Mouse (Mus musculus) heart, adult 11 months (tissue): ENCODE measurements at regions not wholly inside any gene's neighbourhood (a gene's known extent, or its start where the extent isn't known, plus 50 kb on each side); places are given as distances from the start of the nearest gene placed in this dataset.

ENCODE experiments used
- DNase-seq: peaks from one replicate; pipeline ENCODE4 v3.0.0; 2022

DNA sequence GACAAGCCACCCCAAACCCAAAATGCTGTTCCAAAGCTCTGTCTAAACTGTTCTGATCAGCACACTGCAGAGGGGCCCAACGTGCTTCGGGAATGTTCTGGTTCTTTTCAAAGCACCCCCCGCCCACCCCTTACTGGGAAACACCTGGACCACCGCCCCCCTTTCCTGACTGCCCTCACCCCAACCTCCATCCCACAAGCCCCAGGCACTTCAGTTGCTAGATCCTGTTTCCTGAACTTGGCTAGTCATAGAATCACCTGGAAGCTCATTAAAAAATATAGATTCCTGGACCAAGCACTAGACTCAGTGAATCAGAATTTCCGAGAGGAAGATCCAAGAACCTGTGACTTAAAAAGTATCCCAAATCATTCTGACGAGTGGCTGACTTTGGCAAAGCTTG lies 80.9 kb upstream of the Rgma start:
- DNase-seq = peak; percentile 12

DNA sequence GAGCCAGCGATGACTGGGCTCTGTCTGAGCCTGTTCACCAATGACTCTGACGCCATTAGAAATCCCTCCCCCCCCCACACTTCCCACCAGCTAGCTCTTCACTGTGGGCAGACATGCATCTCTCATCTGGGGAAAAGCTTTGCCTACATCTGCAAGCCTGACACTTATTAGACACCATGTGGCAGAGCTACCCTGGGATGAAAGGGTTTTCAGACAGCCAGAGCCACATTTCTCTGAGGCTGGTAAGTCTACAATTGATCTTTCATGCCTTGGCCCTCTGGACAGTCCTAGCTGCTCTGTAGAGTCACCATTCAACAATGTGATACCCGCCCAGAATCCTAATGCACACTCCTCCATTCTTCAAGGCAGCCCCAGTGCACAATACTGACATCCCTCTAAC lies 72.8 kb upstream of the Rgma start:
- peak; percentile 41 for DNase-seq

DNA sequence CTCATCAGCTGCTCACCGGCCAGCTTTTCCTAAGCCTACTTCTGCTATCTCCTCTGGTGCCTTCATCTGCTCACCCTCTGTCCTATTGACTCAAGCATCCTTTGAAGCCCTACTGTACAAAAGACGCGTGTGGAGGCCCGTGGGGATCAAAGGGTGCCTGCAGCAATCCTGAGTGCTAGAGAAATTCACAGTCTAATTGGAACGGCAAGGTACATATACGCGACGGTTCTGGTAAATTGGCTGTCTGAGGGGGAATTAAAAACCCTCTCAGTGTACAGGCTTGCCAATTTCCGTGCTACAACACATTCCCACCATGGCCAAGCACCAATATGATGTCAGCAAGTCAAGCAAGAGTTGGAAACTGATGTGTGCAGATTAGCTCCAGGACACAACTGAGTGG lies 71.5 kb upstream of the Rgma start:
- peak; percentile 78 for DNase-seq

DNA sequence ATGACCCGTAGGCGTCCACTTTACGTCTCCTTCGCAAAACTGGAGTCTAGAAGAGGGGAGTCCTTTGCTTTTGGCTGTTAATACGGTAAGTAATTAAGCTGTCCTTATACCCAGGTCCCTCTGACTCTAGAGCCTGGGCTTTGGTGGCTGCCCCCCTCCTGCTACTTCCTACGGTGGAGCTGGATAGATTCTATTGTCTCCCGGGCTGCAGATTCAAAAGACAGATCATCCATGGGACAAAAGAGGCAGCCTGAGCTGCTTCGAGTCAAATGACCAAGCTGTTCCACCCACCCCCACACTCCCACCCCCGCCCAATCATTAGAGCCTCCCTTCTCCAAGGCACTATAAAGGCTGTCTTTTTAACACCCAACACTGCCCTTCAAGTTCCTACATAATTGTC lies 70.5 kb upstream of the Rgma start:
- DNase-seq = peak; percentile 67

DNA sequence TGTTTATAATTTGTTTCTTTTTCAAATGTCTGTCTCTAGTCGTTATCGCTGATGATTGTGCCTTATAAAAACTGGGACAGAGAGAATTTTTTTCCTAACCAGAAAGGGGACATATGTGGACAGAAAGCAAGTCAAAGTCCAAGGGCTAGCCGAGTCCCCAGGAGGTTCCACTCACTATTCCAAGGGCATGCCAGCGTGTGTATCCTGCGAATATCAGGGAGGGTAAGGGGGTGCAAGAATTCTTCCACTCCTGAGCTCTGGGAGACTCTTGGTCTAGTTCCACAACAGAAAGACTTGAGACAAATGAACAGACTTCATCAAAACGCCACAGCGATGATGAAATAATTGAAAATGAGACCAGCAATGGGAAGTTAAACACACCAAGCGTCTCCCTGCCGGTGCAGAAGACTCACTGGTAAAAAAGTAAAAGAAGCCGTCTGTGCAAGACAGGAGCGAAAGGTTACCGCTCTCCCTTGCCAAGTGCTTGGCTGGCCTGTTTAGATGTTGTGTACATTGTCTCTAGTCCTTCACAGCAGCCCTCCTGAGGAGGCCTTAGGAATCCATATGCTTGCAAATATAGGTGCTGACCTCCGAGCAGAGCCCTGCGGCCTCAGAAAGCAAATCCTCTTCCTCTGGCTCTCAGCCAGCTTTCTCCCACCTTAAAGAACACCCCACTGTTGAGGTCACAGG lies 69.9 kb upstream of the Rgma start:
- DNase-seq = peak; percentile 77

DNA sequence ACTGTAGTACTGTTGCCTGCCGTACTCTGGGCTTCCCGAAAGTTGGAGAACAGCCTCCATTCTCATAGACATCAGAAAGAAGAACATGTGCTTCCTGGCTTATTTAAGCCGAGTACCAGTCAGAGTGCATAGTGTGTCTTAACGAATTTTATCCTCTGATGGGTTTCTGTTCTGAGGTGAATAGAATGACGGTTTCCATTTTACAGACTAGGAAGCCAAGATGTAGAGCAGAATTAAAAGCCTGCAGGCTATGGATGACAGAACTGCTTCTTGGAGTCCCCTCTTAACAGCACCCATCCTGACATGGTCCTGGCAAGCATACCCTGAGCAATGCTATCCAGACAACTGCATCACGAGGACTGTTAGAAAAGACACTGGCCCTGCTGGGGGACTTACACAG lies 69.0 kb upstream of the Rgma start:
- DNase-seq = peak; percentile 55

DNA sequence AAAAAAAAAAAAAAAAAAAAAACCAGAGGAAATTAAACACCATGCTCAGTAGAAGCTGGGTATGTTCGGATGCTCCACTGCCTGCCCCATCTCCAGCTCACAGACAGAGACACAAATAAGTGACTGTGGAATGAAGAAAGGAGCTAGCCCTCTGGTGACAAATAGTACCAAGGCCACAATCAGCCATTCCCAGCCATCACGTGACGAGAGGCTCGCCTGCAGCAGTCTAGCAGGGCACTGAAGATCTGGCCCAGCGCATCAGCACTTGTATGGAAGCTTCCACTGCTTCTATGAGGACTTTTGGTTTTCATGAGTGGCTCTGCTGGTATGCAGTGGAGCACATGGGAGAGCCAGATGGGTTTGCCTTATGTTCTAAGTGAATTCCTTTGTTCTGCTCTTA lies 68.6 kb upstream of the Rgma start:
- DNase-seq = peak; percentile 31

DNA sequence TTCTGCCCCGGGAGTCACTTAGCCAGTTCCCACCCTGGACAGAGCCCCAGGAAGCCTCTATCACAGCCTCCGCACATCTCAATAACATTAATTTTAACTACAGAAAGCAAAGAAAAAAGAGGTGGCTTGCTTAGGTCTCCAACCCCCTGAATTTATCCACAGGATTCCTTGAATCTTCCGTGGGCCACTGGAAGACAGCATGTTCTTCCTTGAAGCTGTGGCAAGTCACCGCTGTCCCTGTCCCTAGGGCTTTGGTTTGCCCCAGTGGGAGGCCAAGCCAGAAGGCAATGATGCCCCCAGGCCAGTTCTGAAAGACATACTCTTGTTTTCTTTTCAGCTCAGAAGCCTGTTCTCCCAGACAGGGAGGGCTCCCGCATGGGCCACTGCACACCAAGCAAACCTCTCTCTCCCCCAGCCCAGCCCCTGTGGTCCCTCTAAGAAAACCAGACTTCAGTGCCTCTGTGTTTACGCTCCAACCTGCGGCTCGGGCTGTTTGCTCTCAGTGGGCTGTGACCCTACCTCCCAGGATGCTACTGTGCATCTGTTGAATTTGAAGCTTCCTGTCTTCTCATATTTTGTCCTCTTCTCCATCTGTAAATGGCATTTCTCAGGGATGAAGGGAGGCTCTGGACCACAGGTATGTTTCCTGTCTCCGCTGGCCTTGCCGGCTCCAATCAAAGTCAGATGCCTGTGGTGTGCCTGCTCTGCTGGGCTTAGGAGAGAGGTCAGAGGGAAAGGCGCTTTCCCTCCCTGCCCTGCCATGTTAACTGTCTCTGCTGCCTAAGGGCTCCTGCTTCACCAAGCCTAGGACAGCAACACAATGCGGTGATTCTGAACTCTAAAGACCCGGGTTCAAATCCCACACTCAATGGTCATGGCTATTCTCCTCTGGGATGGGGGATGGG lies 67.5 kb upstream of the Rgma start:
- peak; percentile 66 for DNase-seq

DNA sequence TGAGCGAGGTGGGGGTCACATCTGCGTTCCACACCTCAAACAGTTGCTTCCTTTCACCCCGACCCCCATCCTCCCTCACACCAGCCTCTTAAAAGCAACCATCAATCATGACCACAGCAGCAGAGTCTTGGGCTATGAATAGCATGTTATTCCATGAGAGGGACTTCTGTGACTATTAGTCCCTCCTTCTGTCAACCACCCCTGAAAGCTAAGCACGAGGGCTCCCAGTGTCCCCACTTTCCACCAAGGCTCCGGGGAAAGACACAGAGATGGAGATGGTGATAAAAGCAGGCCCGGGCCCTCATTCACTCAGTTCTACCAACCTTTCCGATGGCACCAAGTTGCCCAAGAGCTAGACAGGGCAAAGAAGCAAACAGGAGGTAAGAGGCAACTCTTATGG lies 66.3 kb upstream of the Rgma start:
- peak; percentile 64 for DNase-seq

DNA sequence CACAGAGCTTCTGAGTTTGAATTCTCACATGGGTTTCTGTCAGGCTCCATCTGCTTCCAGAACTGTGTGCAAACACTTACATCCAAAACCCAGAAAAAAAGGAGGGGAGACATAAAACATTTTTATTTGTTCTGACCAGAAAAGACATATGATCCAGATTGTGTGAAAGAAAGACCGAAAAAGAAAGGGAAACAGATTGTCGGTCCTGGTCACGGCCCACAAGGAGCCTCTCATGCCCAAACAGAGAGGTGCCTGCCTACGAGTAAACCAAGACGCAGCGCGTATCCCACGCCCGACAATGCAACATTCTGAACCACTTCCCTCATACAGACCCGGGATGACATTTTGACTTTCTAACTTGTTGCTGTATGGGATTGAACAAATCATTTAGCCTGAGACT lies 65.3 kb upstream of the Rgma start:
- peak; percentile 61 for DNase-seq

DNA sequence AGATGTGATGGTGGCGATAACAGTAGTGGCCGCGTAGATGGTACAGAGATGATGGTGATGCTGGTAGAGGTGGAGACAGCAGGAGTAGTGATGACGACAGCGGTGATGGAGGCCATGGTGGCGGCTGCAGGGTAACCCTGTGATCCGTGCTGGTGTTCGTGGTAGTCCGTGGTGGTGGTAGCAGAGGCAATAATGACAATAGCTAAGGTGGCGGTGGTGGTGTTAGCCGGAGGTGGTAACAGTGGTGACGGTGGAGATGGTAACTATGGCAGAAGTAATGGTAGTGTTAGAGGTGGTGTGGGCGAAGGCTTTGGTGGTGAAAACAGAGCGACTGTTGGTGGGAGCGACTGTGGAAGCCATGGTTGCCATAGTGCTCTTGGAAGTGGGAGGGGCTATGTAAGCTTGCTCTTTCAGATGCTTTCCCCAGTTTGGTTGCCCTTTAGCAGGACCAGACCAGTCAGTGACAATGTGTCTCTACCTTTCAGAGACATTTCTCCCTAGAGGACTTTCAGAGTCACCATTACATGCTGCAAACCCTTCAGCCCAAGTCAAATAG lies 64.7 kb upstream of the Rgma start:
- DNase-seq = peak; percentile 62

DNA sequence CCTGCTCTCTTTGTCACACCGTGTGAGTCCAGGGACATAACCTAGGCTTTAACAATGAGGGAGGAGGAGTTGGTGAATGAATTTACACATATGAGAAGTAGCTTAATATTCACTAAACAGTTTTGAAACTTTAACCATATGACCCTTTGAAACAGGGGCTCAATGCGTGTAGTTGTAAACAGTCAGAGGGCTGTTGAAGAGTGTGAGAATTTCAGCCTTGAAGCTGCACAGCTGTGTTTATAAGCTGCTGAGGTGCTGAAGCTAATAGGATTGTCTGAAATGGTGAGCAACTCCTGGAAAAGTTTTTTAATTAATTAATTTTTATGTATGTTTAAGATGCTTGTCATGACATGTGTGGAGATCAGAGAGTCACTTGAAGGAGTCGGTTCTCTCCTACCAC lies 59.8 kb upstream of the Rgma start:
- DNase-seq = no peak

DNA sequence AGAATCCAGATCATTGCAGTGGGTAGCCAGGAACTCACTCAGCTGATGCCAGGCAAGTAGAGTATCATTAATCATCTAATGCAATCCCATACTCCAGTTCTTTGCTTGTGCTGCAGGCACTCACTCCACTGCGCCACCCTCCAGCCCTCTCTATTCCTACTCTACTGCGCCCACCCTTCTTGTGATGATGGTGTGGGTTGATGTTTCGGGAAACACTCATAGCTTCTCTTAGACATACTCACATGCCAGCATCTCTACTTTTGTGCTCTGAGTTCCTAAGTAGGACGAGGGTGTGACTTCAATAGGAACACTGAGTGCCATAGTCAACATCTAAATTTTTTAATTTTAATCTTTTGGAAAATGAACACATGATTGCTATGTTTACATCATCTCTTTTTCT lies 57.7 kb upstream of the Rgma start:
- no peak for DNase-seq

DNA sequence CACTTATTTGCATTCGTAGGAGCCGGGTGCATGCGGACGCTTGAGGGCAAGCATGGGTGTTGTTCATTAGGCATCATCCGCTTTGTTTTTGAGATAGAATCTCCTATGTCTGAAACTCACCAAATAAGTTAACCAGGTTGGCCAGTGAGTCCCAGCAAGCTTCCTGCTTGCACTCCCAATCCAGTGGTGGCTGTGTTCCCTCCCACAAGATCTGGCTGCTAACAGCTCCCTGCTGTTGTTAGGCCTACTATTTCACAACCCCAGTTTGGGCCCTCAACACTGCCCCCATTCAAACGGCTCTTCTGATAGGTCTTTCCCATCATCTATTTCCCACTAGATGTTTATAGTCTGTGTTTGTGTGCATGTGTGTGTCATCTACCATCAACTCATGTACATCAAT lies 56.3 kb upstream of the Rgma start:
- DNase-seq = peak; percentile 92

DNA sequence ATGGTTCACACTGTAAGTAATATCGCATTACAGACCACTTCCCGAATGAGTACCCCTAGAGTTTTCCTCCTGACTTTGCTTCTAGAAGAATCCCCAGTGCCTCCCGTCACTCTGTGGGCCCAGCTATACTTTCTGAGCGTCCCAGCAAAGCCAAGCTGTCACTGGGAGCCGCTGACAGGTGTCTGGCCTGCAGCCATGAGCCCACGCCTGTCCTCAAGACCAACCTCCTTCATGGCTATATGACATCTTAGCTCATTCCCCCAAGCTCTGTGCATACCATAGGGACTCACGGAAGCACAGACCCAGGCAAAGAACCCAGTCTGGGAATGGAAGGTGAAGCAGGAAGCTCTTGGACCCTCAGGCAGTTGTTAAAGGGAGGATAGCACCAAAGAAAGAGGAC lies 55.3 kb upstream of the Rgma start:
- peak; percentile 95 for DNase-seq

DNA sequence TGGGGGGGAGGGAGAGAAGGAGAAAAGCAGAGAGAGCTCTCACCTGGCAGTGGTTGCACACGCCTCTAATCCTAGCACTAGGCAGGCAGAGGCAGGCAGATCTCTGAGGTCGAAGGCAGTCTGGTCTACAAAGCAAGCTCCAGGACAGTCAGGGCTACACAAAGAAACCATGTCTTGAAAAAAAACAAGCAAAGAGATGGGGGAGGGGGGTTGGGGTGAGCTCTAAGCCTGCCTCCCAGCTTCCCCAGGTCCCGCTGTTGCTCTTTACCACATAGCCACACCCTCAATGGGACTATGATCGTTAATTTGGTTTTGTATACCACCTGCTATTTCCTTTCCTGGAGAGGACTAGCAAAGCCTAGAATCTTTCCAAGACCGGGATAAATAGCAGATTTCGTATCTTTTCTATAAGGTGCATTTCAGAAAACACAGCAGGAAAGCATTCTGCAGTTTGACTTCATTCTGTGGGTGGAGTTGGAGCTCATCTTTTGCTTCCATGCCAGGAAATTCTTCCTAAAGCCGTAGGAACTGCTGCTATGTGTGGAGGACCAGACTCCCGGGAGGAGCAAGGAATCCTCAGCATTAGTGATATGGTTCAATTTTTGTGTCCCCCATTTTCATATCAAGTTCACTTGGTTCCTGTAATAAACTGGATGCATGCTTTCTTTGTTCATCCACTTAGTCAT lies 52.7 kb upstream of the Rgma start:
- DNase-seq = no peak

DNA sequence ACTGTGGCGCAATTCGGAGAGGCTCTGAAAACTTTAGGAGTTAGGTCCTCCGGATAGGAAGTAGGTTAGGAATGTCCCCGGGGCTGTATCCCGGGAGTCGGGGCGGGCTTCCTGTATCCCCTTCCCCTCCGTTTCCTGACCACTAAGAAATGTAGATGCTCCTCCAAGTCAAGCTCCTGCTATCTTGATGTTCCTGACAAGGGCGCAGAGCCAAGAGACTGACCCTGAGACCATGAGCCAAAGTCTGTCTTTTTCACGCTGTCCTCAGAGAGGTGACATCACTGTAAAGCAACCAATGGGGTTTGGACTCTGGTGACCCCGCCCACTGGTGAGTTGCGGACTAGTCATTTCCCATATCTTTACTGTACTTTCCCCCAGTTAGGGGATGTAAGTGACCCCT lies 51.8 kb upstream of the Rgma start:
- DNase-seq = peak; percentile 94

DNA sequence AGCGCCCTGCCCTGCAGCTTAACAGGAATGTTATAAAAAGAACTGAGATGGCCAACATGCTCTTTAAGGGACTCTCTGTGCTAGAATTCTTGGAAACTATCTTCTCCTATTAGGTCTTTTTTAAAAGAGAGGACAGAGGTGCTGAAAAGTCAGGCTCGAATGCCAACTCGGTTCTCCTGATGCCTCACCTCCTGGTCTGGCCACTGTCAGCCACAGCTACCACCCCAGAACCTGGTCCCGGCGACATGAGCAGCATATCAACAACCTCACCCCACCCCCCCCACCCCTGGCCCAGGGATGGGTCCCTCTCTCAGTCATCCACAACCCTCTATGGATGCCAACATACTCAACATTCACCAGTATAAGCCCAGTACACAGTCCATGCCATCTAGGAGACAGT lies 49.8 kb upstream of the Rgma start:
- DNase-seq = peak; percentile 94
